ENCODE assay signal across 11 mouse cellular contexts in genomic region chr13:102545845-102546615, GRCm38 (mm10).
A peak's percentile ranks its signal among the peaks of the same experiment; 100 is the strongest.
DNase-seq lines count a peak whose midpoint lies in the region; ATAC-seq lines count a peak whose summit lies in the region.
"Had no signal": no experiment of that assay in that cellular context is flagged by ENCODE, and none has a peak within 500 bp of the region (broad histone marks: within the 10 kb centered on the region; RNA-seq: fewer than 3 reads in every experiment).

No protein-coding gene starts in this region.

- H3K4me1 ChIP-seq in heart, embryonic 13.5 days, result peaks cover 6% of the 10 kb centered on the region
- H3K4me1 ChIP-seq in embryonic facial prominence, embryonic 10.5 days, result peaks cover 40% of the 10 kb centered on the region
- H3K4me1 ChIP-seq in kidney, embryonic 16.5 days (ENCODE audit: insufficient read depth, low read length), result no peaks in the 10 kb centered on the region
- H3K4me1 ChIP-seq in neural tube, embryonic 12.5 days, result peaks cover 32% of the 10 kb centered on the region

- no peak overlapping the region for H3K4me3 ChIP-seq in heart, embryonic 13.5 days
- no peak overlapping the region for H3K4me3 ChIP-seq in embryonic facial prominence, embryonic 10.5 days
- H3K4me3 ChIP-seq in kidney, embryonic 16.5 days (ENCODE audit: low read length), result no peak overlapping the region
- no peak overlapping the region for H3K4me3 ChIP-seq in neural tube, embryonic 12.5 days

- no peak for ATAC-seq in heart, embryonic 13.5 days (ENCODE audit: extremely low read depth, insufficient number of reproducible peaks, low FRiP score, low TSS enrichment)
- peak; percentile 74 for ATAC-seq in kidney, embryonic 16.5 days (ENCODE audit: low FRiP score, low TSS enrichment)
- 0 out of 2 replicates have a peak, but pooled peaks have one; percentile 30 for ATAC-seq in neural tube, embryonic 12.5 days (ENCODE audit: low FRiP score, low read depth)
- no peak for ATAC-seq in activated CD4-positive, CD25-positive, alpha-beta regulatory T cell, adult 4 months

- H3K9me3 ChIP-seq in heart, embryonic 13.5 days, result no peaks in the 10 kb centered on the region
- H3K9me3 ChIP-seq in embryonic facial prominence, embryonic 10.5 days, result no peaks in the 10 kb centered on the region
- no peaks in the 10 kb centered on the region for H3K9me3 ChIP-seq in kidney, embryonic 16.5 days (ENCODE audit: low read length)
- H3K9me3 ChIP-seq in neural tube, embryonic 12.5 days, result no peaks in the 10 kb centered on the region

- H3K27me3 ChIP-seq in heart, embryonic 13.5 days (replicated peaks), result peaks cover 7% of the 10 kb centered on the region; the same call in 1 of the 2 replicates
- peaks cover 21% of the 10 kb centered on the region; the same call in 1 of the 2 replicates for H3K27me3 ChIP-seq in embryonic facial prominence, embryonic 10.5 days (replicated peaks; ENCODE audit: low read depth, poor library complexity, severe bottlenecking)
- no peaks in the 10 kb centered on the region; the same call in 1 of the 2 replicates for H3K27me3 ChIP-seq in kidney, embryonic 16.5 days (ENCODE audit: insufficient read depth, low read length)
- no peaks in the 10 kb centered on the region for H3K27me3 ChIP-seq in neural tube, embryonic 12.5 days (replicated peaks)

- H3K27ac ChIP-seq in heart, embryonic 13.5 days (replicated peaks), result no peak overlapping the region
- no peak overlapping the region for H3K27ac ChIP-seq in embryonic facial prominence, embryonic 10.5 days (replicated peaks)
- no peak overlapping the region for H3K27ac ChIP-seq in kidney, embryonic 16.5 days (ENCODE audit: low read length)
- H3K27ac ChIP-seq in neural tube, embryonic 12.5 days, result no peak overlapping the region

- H3K9ac ChIP-seq in heart, embryonic 13.5 days, result no peak overlapping the region
- H3K9ac ChIP-seq in kidney, embryonic 16.5 days (replicated peaks; ENCODE audit: low read length), result no peak overlapping the region
- H3K9ac ChIP-seq in neural tube, embryonic 12.5 days, result no peak overlapping the region
- H3K9ac ChIP-seq: lung, embryonic 14.5 days had no signal

- WGBS in heart, embryonic 13.5 days, result 52% methylated on average over 17 of the region's 17 CpGs
- 55% methylated on average over 17 of the region's 17 CpGs for WGBS in embryonic facial prominence, embryonic 10.5 days
- 37% methylated on average over 17 of the region's 17 CpGs for WGBS in kidney, embryonic 16.5 days
- WGBS in neural tube, embryonic 12.5 days, result 43% methylated on average over 17 of the region's 17 CpGs

- no peak for DNase-seq in heart, adult 18-20 months
- peak; percentile 53 for DNase-seq in embryonic facial prominence, embryonic 10.5 days (ENCODE audit: low spot score)
- no peak for DNase-seq in testis, postnatal 14 days (ENCODE audit: low spot score)
- no peak for DNase-seq in thymus, postnatal 10 days (ENCODE audit: low spot score in 2 of 2)
- DNase-seq: cerebellum, postnatal 14 days; gastrocnemius, postnatal 14 days; lung, embryonic 14.5 days had no signal

- H3K4me2 ChIP-seq in heart, embryonic 13.5 days, result peak overlapping the region; percentile 25
- 0 out of 2 replicates have a peak overlapping the region, but pooled peaks have one; percentile 13 for H3K4me2 ChIP-seq in kidney, embryonic 16.5 days (replicated peaks; ENCODE audit: low read depth, low read length)
- H3K4me2 ChIP-seq in neural tube, embryonic 12.5 days (replicated peaks), result no peak overlapping the region
- H3K4me2 ChIP-seq: lung, embryonic 14.5 days had no signal

- no peaks in the 10 kb centered on the region for H3K36me3 ChIP-seq in heart, embryonic 13.5 days
- no peaks in the 10 kb centered on the region for H3K36me3 ChIP-seq in embryonic facial prominence, embryonic 10.5 days (replicated peaks)
- H3K36me3 ChIP-seq in kidney, embryonic 16.5 days (ENCODE audit: insufficient read depth, low read length), result no peaks in the 10 kb centered on the region
- no peaks in the 10 kb centered on the region for H3K36me3 ChIP-seq in neural tube, embryonic 12.5 days

Comparison
In these comparisons a context has a peak if more than half of its experiments do, and no peak if none do; other contexts are left out.
1. ATAC-seq: peak in kidney, embryonic 16.5 days (single experiment) and neural tube, embryonic 12.5 days (single experiment); none in heart, embryonic 13.5 days (single experiment) and activated CD4-positive, CD25-positive, alpha-beta regulatory T cell, adult 4 months (single experiment).